Mouse (Mus musculus) MEL (cell line): Measurements from ENCODE around the gene Ak4.

Experiments used
- CTCF ChIP-seq, 3 experiments: IDR thresholded peaks in 2 of 3; conservative IDR thresholded peaks in 1 of 3; 2 replicates each; pipeline ENCODE4 v1.5.1; 2011 to 2012; ENCODE audit warnings: low read length in 3 of 3, low read depth in 2 of 3, mild to moderate bottlenecking in 2 of 3, improper control_type of control experiment in 1 of 3, inconsistent platforms in 1 of 3, mixed read lengths in 1 of 3, moderate library complexity in 1 of 3; ENCODE audit not compliant: control insufficient read depth in 1 of 3, insufficient read depth in 1 of 3, poor library complexity in 1 of 3, severe bottlenecking in 1 of 3
- JUND ChIP-seq: IDR thresholded peaks from 2 replicates; pipeline ENCODE4 v1.6.1; 2011; ENCODE audit warnings: low read depth, mild to moderate bottlenecking, improper control_type of control experiment, low read length
- MAFK ChIP-seq: IDR thresholded peaks from 2 replicates; pipeline ENCODE4 v1.6.1; 2011; ENCODE audit warnings: low read depth, mild to moderate bottlenecking, low read length, improper control_type of control experiment, borderline replicate concordance
- MXI1 ChIP-seq: IDR thresholded peaks from 2 replicates; pipeline ENCODE4 v1.6.1; 2011; ENCODE audit warnings: mild to moderate bottlenecking, low read depth, low read length, improper control_type of control experiment
- NRF1 ChIP-seq: IDR thresholded peaks from 2 replicates; pipeline ENCODE4 v1.6.1; 2014; ENCODE audit warnings: low read depth, mild to moderate bottlenecking, inconsistent platforms, low read length, improper control_type of control experiment, moderate library complexity; ENCODE audit not compliant: poor library complexity, insufficient read depth, severe bottlenecking
- POLR2A ChIP-seq, 2 experiments: IDR thresholded peaks; 2 replicates each; pipeline ENCODE4 v1.6.1; 2011 to 2012; ENCODE audit warnings: low read length in 2 of 2, mild to moderate bottlenecking in 2 of 2, control low read depth in 1 of 2, improper control_type of control experiment in 1 of 2, low read depth in 1 of 2, moderate library complexity in 1 of 2; ENCODE audit not compliant: control insufficient read depth in 1 of 2, insufficient read depth in 1 of 2, poor library complexity in 1 of 2
- RCOR1 ChIP-seq: IDR thresholded peaks from 2 replicates; pipeline ENCODE4 v1.6.1; 2012; ENCODE audit warnings: low read depth, mild to moderate bottlenecking, inconsistent platforms, low read length, improper control_type of control experiment
- USF1 ChIP-seq: IDR thresholded peaks from 2 replicates; pipeline ENCODE4 v1.6.1; 2014; ENCODE audit warnings: low read depth, mild to moderate bottlenecking, inconsistent platforms, low read length, improper control_type of control experiment, moderate library complexity
- USF2 ChIP-seq, 2 experiments: IDR thresholded peaks; 2 replicates each; pipeline ENCODE4 v1.6.1; 2011 to 2012; ENCODE audit warnings: improper control_type of control experiment in 2 of 2, low read length in 2 of 2, borderline replicate concordance in 1 of 2, inconsistent platforms in 1 of 2, low read depth in 1 of 2, mild to moderate bottlenecking in 1 of 2; ENCODE audit not compliant: insufficient read depth in 1 of 2

DNA sequence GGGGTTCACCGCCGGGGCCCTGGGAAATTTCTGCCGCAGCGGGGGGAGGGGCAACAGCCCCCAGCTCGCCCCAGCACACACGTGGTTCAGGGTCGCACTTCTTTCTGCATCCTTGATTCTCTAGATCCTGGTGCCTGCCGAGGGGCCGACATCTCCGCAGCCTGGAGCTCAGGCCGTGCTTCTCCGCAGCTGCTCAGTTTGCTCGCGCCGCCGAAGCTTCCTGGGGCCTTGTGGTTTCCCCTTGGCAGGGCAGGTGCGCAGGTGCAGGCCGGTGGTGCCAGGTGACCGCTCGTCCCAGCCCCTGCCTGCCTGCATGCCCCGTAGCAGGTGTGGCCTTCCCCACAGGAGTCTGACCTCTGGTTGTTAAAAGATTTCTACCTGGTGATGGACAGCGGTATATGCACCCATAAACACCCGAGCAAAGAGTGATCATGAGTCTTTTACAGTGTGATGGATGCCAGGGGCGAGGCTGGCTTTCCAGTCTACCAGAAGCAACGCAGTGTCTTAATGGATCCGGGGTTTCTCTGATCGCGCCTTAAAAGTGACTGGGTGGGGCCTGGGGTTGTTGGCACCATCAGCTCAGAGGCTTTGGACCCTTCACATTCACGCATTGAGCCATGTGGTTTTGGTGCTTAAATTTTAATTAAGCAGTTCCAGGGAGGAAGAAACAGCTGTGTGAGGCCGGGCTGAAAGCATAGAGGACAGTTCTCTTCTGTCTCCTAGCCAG lies 89.9 kb downstream of the Ak4 start:
- TF ChIP-seq CTCF (IDR thresholded peaks at IDR 0.05 in 2 of 3, conservative IDR thresholded peaks at IDR 0.05 in 1 of 3; ENCODE audit: control insufficient read depth in 1 of 3, insufficient read depth in 1 of 3, low read depth in 2 of 3, low read length in 3 of 3, poor library complexity in 1 of 3, severe bottlenecking in 1 of 3) (no peak), JUND (no peak), RCOR1 (no peak), USF1 (peak; percentile 29; the same call in 1 of the 2 replicates), USF2 (IDR thresholded peaks at IDR 0.05; ENCODE audit: borderline replicate concordance in 1 of 2, insufficient read depth in 1 of 2, low read depth in 1 of 2, low read length in 2 of 2) (no peak), MAFK (no peak), POLR2A (IDR thresholded peaks at IDR 0.05; ENCODE audit: control insufficient read depth in 1 of 2, insufficient read depth in 1 of 2, low read depth in 1 of 2, low read length in 2 of 2, poor library complexity in 1 of 2) (peak in 1 of 2 experiments; percentile 24; a peak in 1 of 4 replicates), NRF1 (peak; percentile 55), MXI1 (peak; percentile 79)
